Mouse (Mus musculus): ENCODE data around the gene Ptpn3.

GRCm38 (mm10) chr4:57204780-57205179 lies 96.9 kb downstream of the Ptpn3 start:
- no peak for TF ChIP-seq CTCF (IDR thresholded peaks at IDR 0.05 in 2 of 3, conservative IDR thresholded peaks at IDR 0.05 in 1 of 3; ENCODE audit: control insufficient read depth in 1 of 3, insufficient read depth in 1 of 3, low read depth in 2 of 3, low read length in 3 of 3, poor library complexity in 1 of 3, severe bottlenecking in 1 of 3)
- no peak for TF ChIP-seq MAZ (IDR thresholded peaks at IDR 0.05; ENCODE audit: low read depth, low read length)
- TF ChIP-seq EP300 (IDR thresholded peaks at IDR 0.05; ENCODE audit: low read depth in 1 of 2, low read length in 2 of 2), result no peak
- no peak for TF ChIP-seq POLR2A (IDR thresholded peaks at IDR 0.05; ENCODE audit: control insufficient read depth in 1 of 2, insufficient read depth in 1 of 2, low read depth in 1 of 2, low read length in 2 of 2, poor library complexity in 1 of 2)
- TF ChIP-seq JUND (IDR thresholded peaks at IDR 0.05; ENCODE audit: low read depth, low read length), result no peak
- TF ChIP-seq ETS1 (IDR thresholded peaks at IDR 0.05; ENCODE audit: low read depth, low read length), result no peak
- no peak for TF ChIP-seq CHD2 (IDR thresholded peaks at IDR 0.05; ENCODE audit: low read length)
